Mouse (Mus musculus) heart, adult 11 months (tissue): ENCODE data around the gene Ptgdr.
"Not testable (repeated sequence)": the region's sequence is repeated elsewhere in the genome, so short reads cannot be mapped to it uniquely, and the experiment has no call there.

ENCODE experiments used
- DNase-seq: peaks from one replicate; pipeline ENCODE4 v3.0.0; 2022

Ptgdr gene

GRCm38 (mm10) chr14:44858868-44859613 is at the start of gene Ptgdr:
Ptgdr (minus strand) TSS chr14:44859375.
- DNase-seq: no peak

- DNase-seq: peak; percentile 31
These were observed 48.6 kb upstream of the Ptgdr start for GRCm38 (mm10) chr14:44907774-44908173.

- DNase-seq: no peak
These were observed 45.0 kb upstream of the Ptgdr start for GRCm38 (mm10) chr14:44904199-44904598.

GRCm38 (mm10) chr14:44901735-44902134 is 42.6 kb upstream of the Ptgdr start:
- DNase-seq: not testable (repeated sequence)

- DNase-seq: no peak
These were observed 32.4 kb upstream of the Ptgdr start for GRCm38 (mm10) chr14:44891387-44892132.

- DNase-seq: peak; percentile 46
These were observed 10.5 kb upstream of the Ptgdr start for GRCm38 (mm10) chr14:44869686-44870085.

GRCm38 (mm10) chr14:44865661-44866060 is 6.5 kb upstream of the Ptgdr start:
- peak; percentile 65 for DNase-seq

GRCm38 (mm10) chr14:44863086-44863485 is 3.9 kb upstream of the Ptgdr start:
- no peak for DNase-seq

- DNase-seq: no peak
These were observed 2.0 kb upstream of the Ptgdr start for GRCm38 (mm10) chr14:44861161-44861560.

- no peak for DNase-seq
These were observed 803 bp downstream of the Ptgdr start for GRCm38 (mm10) chr14:44858372-44858771.

- DNase-seq: not testable (repeated sequence)
These were observed 8.5 kb downstream of the Ptgdr start for GRCm38 (mm10) chr14:44850637-44851036.

GRCm38 (mm10) chr14:44847740-44848139 is 11.4 kb downstream of the Ptgdr start:
- DNase-seq: no peak

GRCm38 (mm10) chr14:44846558-44847263 is 12.5 kb downstream of the Ptgdr start:
- no peak for DNase-seq

- DNase-seq: no peak
These were observed 15.1 kb downstream of the Ptgdr start for GRCm38 (mm10) chr14:44843768-44844755.

- DNase-seq: no peak
These were observed 20.5 kb downstream of the Ptgdr start for GRCm38 (mm10) chr14:44838685-44839084.

GRCm38 (mm10) chr14:44835132-44835531 is 24.0 kb downstream of the Ptgdr start:
- DNase-seq: no peak

- DNase-seq: not testable (repeated sequence)
These were observed 25.0 kb downstream of the Ptgdr start for GRCm38 (mm10) chr14:44834134-44834533.

- not testable (repeated sequence) for DNase-seq
These were observed 26.1 kb downstream of the Ptgdr start for GRCm38 (mm10) chr14:44833096-44833495.

- DNase-seq: no peak
These were observed 31.4 kb downstream of the Ptgdr start for GRCm38 (mm10) chr14:44827736-44828135.

- no peak for DNase-seq
These were observed 37.8 kb downstream of the Ptgdr start for GRCm38 (mm10) chr14:44821177-44822057.

GRCm38 (mm10) chr14:44813152-44813551 is 46.0 kb downstream of the Ptgdr start:
- not testable (repeated sequence) for DNase-seq
